Mouse (Mus musculus) CD4-positive naive resting alpha-beta T cell, adult 57 days (primary cell): ENCODE results near the gene Sde2. TPM values are rescaled to one million over a fixed set of nuclear protein-coding genes. Genes with fewer than 3 reads are reported as not detected.

ENCODE experiments used
- total RNA-seq: library from RNA; stranded (reverse); gene quantifications from one replicate; pipeline ENCODE4 v1.2.4, GENCODE M21; 2023

The Sde2 gene
- total RNA-seq, result 57.3 TPM

DNA sequence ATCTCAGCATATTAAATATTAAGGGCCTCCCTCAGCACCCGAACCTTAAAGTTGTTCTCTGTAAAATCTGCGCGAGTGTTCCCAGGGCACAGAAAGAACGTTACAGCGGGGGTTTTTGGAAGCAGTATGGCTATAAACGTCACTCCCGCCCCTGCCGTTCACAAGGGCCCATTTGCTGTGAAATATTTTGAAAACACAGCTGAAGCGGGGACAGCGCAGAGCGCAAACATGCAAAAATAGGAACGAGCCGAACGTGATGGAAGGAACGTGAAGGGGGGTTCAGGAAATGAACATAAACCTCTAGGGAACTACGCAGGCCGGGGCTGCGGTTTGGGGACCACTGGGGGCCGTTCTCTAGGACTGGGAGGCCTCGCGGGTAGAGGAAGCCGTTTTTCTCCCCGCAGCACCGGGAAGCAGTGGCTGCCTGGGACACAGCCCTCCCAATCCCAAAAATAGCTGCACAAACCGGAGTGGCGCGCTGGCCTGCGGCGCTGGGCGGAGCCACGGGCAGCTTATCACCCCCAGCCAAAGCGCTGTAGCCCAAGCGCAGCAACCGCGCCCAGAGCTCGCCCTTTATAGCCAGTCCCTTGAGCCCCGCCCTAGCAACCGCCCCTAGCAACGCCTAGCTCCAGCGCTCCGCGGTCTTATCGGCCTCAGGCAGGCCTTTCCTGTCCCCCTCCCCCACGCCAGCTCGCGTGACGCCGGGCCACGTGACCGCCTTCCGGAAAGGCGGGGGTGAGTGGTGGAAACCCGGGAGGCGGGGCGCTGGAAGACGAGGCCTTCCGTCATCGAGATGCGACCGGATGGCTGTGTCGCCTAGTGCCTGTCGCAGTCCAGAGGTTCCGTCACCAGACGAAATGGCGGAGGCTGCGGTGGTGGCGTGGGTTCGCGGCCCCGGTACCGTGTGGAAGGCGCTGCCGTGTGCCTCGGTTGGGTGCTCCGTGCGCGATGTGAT lies at the start of gene Sde2:
Sde2 (plus strand) TSS at position 812 of the 955 bp plus-strand sequence.

DNA sequence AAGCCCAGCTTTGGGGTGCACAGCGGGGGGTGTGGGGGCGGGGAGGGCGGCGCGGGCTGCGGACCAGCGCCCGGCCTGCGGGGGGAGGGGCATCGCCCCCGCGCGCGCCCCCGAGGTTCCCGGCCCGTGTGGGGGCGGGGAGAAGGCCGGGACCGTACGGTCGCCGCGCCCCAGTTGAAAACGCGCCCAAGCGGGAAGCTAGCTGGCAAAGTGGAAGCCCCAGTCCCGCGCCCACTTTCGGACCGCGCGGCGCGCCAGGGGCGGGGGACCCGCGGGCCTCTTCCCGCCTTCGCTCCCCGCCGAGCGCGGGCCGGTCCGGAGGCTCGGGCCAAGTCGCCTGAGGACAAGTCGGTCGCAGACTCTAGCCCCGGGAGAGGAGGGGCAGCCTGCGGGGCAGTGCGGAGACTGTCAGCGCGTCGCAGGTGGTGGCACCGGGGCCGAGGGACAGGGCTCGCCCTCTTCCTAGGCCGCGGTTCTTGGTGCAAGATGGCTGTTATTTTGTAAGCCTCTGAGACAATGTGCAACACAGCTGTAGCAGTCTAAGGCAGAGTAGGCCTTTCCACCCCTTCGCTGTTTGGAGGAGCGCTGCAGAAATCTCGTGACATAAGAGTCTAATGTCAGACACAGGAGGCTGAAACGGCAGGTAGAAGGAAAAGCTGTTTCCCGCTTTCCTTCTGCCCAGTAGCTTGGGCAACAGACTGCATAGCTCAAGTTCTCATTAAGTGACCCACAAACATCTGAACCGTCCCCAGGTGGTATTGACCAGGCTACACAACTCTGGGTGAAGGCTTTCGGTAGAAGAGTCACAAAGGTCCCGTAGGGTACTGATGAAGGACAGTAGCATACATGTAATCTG lies 36.8 kb upstream of the Sde2 start, which contains the start of gene H3f3a:
H3f3a (minus strand) TSS at position 59 of the 856 bp plus-strand sequence.

DNA sequence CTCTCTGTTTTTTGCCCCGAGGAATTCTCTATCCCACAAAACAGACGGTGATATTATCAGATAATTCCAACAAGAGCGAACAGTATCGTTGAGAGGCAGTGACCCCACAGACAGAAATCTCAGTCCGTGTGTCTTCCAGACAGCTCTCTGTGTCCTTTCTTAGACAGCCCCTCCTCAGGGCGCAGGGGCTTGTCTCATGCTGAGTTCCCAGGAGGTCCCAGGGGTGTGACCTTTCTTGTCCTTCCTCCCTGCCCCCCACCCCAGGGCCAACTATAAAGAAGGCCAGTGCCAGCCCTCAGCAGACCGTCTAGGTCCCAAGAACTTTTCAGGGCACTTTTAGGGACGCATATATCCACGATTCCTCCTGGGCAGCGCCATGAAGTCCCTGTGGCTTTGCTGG lies 41.9 kb downstream of the Sde2 start, which contains the start of gene Lefty2:
Lefty2 (plus strand) TSS at position 301 of the 400 bp plus-strand sequence.

DNA sequence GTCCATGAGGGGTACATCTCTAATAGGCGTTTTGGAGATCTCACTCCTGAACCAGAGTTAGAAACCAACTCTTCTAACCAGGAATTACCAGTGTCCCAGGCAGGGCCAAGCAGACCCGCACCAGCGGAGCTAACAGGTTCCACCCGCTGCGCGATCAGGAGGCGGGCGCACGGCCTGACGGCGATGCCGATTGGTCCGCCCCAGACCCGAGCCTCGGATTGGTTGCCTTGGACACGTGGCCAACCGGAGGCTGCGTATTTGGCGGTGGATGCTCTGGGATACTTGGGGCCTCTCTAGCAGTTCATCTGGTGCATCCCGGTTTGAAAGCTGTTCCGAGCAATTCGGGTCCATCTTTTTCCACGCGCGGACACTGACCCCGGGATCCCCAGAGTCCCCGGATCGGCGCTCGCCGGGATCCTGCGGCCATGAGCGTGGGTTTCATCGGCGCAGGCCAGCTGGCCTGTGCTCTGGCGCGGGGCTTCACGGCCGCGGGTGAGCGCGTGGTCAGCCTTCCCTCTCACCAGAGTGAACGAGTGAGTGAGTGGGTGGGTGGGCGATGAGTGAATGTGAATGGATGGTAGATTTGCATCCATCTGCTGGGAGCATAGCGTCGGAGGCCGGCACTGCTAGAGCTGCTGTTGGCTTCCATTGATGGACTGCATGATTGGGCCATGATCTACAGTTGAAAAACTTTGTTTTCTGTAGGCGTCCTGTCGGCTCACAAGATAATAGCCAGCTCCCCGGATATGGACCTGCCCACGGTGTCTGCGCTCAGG lies 53.3 kb downstream of the Sde2 start, which contains the start of gene Pycr2:
Pycr2 (plus strand) TSS at position 255 of the 776 bp plus-strand sequence.

Other genes starting within 250 kb of the Sde2 start
- gene Lin9, start 210.0 kb upstream of the Sde2 start, total RNA-seq, result 14.7 TPM
- gene Mixl1, start 154.1 kb upstream of the Sde2 start, total RNA-seq, result not detected
- gene Acbd3, start 125.1 kb upstream of the Sde2 start, total RNA-seq, result 52.3 TPM
- 705 TPM for gene H3f3a, start 37.2 kb upstream of the Sde2 start, total RNA-seq
- not detected for gene Lefty2, start 42.0 kb downstream of the Sde2 start, total RNA-seq
- gene Pycr2, start 53.2 kb downstream of the Sde2 start, total RNA-seq, result 59.1 TPM
- gene Lefty1, start 83.9 kb downstream of the Sde2 start, total RNA-seq, result not detected
- gene Tmem63a, start 91.2 kb downstream of the Sde2 start, total RNA-seq, result 66.2 TPM
- gene Ephx1, start 169.8 kb downstream of the Sde2 start, total RNA-seq, result 73.1 TPM
- gene 9130409I23Rik, start 200.1 kb downstream of the Sde2 start, total RNA-seq, result not detected